Comparison of ENCODE assay signal across 12 mouse cellular contexts in genomic region chr2:32734933-32735332, GRCm38 (mm10). TPM values are rescaled to one million over a fixed set of nuclear protein-coding genes. Genes with fewer than 3 reads are reported as not detected.
DNase-seq lines count a peak whose midpoint lies in the region; ATAC-seq and TF ChIP-seq lines count a peak whose summit lies in the region.
"Had no signal": no experiment of that assay in that cellular context is flagged by ENCODE, and none has a peak within 500 bp of the region (broad histone marks: within the 10 kb centered on the region; RNA-seq: fewer than 3 reads in every experiment).

No protein-coding gene starts in this region.

- peaks cover 24% of the 10 kb centered on the region for H3K4me1 ChIP-seq in heart, embryonic 11.5 days (ENCODE audit: control insufficient read depth, insufficient read depth, low read length)

- no peaks in the 10 kb centered on the region for H3K36me3 ChIP-seq in heart, embryonic 11.5 days (ENCODE audit: control insufficient read depth, insufficient read depth, low read length)
- H3K36me3 ChIP-seq: hindbrain, embryonic 12.5 days had no signal

- H3K9me3 ChIP-seq in heart, embryonic 11.5 days (replicated peaks; ENCODE audit: control insufficient read depth, low read length) = no peaks in the 10 kb centered on the region
- H3K9me3 ChIP-seq: hindbrain, embryonic 12.5 days had no signal

- WGBS in heart, embryonic 11.5 days (ENCODE audit: insufficient replicate concordance) = 37% methylated on average over 4 of the region's 4 CpGs

- TF ChIP-seq CTCF in left cerebral cortex, adult 2 months (IDR thresholded peaks at IDR 0.05) = no peak

- DNase-seq in left cerebral cortex, adult 2 months (ENCODE audit: extremely low spot score in 1 of 2, low spot score in 2 of 2) = no peak
- no peak for DNase-seq in left cerebral cortex, postnatal 14 days (ENCODE audit: low spot score in 2 of 2)
- DNase-seq in kidney, postnatal 14 days = peak; percentile 85
- DNase-seq in lung, postnatal 14 days = peak; percentile 71
- no peak for DNase-seq in urinary bladder, postnatal 10 days (ENCODE audit: low spot score)
- DNase-seq in cerebellum, postnatal 14 days = no peak
- DNase-seq: cerebellum, adult 2 months had no signal

- H3K4me2 ChIP-seq in heart, embryonic 11.5 days = peak overlapping the region; percentile 6
- H3K4me2 ChIP-seq: hindbrain, embryonic 12.5 days had no signal

- H3K27ac ChIP-seq in left cerebral cortex, adult 2 months = peak overlapping the region; percentile 50; the same call in 1 of the 2 replicates
- peak overlapping the region; percentile 72 for H3K27ac ChIP-seq in heart, embryonic 11.5 days (ENCODE audit: low read depth, low read length)
- H3K27ac ChIP-seq: hindbrain, embryonic 12.5 days had no signal

- intact Hi-C loops in left cerebral cortex, adult 2 months (cut with DNase I) = no loop called here
- intact Hi-C loops in left cerebral cortex, postnatal 14 days (cut with DNase I) = no loop called here

- no peaks in the 10 kb centered on the region for H3K27me3 ChIP-seq in heart, embryonic 11.5 days (ENCODE audit: control insufficient read depth, insufficient read depth, low read length)
- H3K27me3 ChIP-seq: hindbrain, embryonic 12.5 days had no signal

- H3K4me3 ChIP-seq in left cerebral cortex, adult 2 months = no peak overlapping the region
- no peak overlapping the region for H3K4me3 ChIP-seq in heart, embryonic 11.5 days (ENCODE audit: low read depth, low read length)
- H3K4me3 ChIP-seq: hindbrain, embryonic 12.5 days; myocyte had no signal

- peak; percentile 49; the same call in 1 of the 2 replicates for ATAC-seq in heart, embryonic 11.5 days (replicated peaks; ENCODE audit: insufficient number of reproducible peaks, low FRiP score, low TSS enrichment)
- no peak for ATAC-seq in cerebellum, adult (ENCODE audit: insufficient number of reproducible peaks, low FRiP score, low TSS enrichment)

- no peak overlapping the region for H3K9ac ChIP-seq in heart, embryonic 11.5 days (ENCODE audit: low read depth, low read length)
- H3K9ac ChIP-seq: hindbrain, embryonic 12.5 days had no signal

RNA-seq across cellular contexts. Expression of gene 6330409D20Rik, which starts 5.9 kb away (rescaled TPM):
- 1 to 10 TPM; 1.6 to 2.2 TPM for total RNA-seq in left cerebral cortex, adult 2 months (2021)
- 1 to 10 TPM; 2.2 to 3.8 TPM for total RNA-seq in left cerebral cortex, postnatal 14 days (2021)
- polyA plus RNA-seq in heart, embryonic 11.5 days (2014; fragmentation: Nextera tagmentation; extraction: Ambion mirVana) = 0.32 and 0.46 TPM in 2 replicates
- total RNA-seq: ES-E14 had no signal
- polyA plus RNA-seq: myocyte had no signal

RNA-seq across cellular contexts. Expression of gene Sh2d3c, which starts 14.1 kb away (rescaled TPM):
- total RNA-seq in left cerebral cortex, adult 2 months (2021) = 10 to 100 TPM; 31.1 to 42.5 TPM
- 10 to 100 TPM; 31.1 to 35.6 TPM for total RNA-seq in left cerebral cortex, postnatal 14 days (2021)
- polyA plus RNA-seq in heart, embryonic 11.5 days (2014; fragmentation: Nextera tagmentation; extraction: Ambion mirVana) = 26.4 and 29.1 TPM in 2 replicates

RNA-seq across cellular contexts. Expression of gene Cdk9, which starts 22.1 kb away (rescaled TPM):
- 100 to 1,000 TPM; 129 to 134 TPM for total RNA-seq in left cerebral cortex, adult 2 months (2021)
- 100 to 1,000 TPM; 100 to 106 TPM for total RNA-seq in left cerebral cortex, postnatal 14 days (2021)
- 53.8 and 61.2 TPM in 2 replicates for polyA plus RNA-seq in heart, embryonic 11.5 days (2014; fragmentation: Nextera tagmentation; extraction: Ambion mirVana)

RNA-seq across cellular contexts. Expression of gene Tor2a, which starts 22.1 kb away (rescaled TPM):
- 10 to 100 TPM; 30.4 to 30.7 TPM for total RNA-seq in left cerebral cortex, adult 2 months (2021)
- total RNA-seq in left cerebral cortex, postnatal 14 days (2021) = 10 to 100 TPM; 27.6 to 30.4 TPM
- polyA plus RNA-seq in heart, embryonic 11.5 days (2014; fragmentation: Nextera tagmentation; extraction: Ambion mirVana) = 39.8 and 46.6 TPM in 2 replicates

RNA-seq across cellular contexts. Expression of gene Fpgs, which starts 31.0 kb away (rescaled TPM):
- 10 to 100 TPM in 1 of 2 experiments, 1 to 10 TPM in 1; 9.4 to 10.5 TPM for total RNA-seq in left cerebral cortex, adult 2 months (2021)
- 10 to 100 TPM in 1 of 2 experiments, 1 to 10 TPM in 1; 9.5 to 10.1 TPM for total RNA-seq in left cerebral cortex, postnatal 14 days (2021)
- 14.5 and 15.3 TPM in 2 replicates for polyA plus RNA-seq in heart, embryonic 11.5 days (2014; fragmentation: Nextera tagmentation; extraction: Ambion mirVana)

Comparison
In these comparisons a context has a peak if more than half of its experiments do, and no peak if none do; other contexts are left out.
1. DNase-seq: peak in kidney, postnatal 14 days (single experiment) and lung, postnatal 14 days (single experiment); none in left cerebral cortex, adult 2 months (0 of 2), left cerebral cortex, postnatal 14 days (0 of 2), urinary bladder, postnatal 10 days (single experiment) and cerebellum, postnatal 14 days (0 of 2).